Mouse (Mus musculus) layer of hippocampus, adult 8-10 months (tissue): Measurements from ENCODE around the gene B4galnt4. TPM values are rescaled to one million over a fixed set of nuclear protein-coding genes. Genes with fewer than 3 reads are reported as not detected.
A peak's percentile ranks its signal among the peaks of the same experiment; 100 is the strongest.

Experiments used
- DNase-seq, 2 experiments: peaks; one replicate each; pipeline ENCODE4 v3.0.0; 2022; ENCODE audit warnings: low spot score in 2 of 2
- total RNA-seq, 4 experiments: library from RNA; stranded (reverse); gene quantifications; 2 replicates each; pipeline ENCODE4 v1.2.4; 2022

Gene B4galnt4
- total RNA-seq, 4 experiments from 2014 or later = 72.5 to 87.3 (median 78.8) TPM

GRCm38 (mm10) chr7:141068351-141068750, 7.4 kb downstream of the B4galnt4 start:
- DNase-seq = no peak

- peak; percentile 70 to 80 for DNase-seq
Observed at GRCm38 (mm10) chr7:141070058-141070862, 9.4 kb downstream of the B4galnt4 start.

GRCm38 (mm10) chr7:141072017-141072745, 11.3 kb downstream of the B4galnt4 start:
- peak in 1 of 2 experiments; percentile 57 for DNase-seq

GRCm38 (mm10) chr7:141073782-141074181, 12.9 kb downstream of the B4galnt4 start:
- no peak for DNase-seq

DNA sequence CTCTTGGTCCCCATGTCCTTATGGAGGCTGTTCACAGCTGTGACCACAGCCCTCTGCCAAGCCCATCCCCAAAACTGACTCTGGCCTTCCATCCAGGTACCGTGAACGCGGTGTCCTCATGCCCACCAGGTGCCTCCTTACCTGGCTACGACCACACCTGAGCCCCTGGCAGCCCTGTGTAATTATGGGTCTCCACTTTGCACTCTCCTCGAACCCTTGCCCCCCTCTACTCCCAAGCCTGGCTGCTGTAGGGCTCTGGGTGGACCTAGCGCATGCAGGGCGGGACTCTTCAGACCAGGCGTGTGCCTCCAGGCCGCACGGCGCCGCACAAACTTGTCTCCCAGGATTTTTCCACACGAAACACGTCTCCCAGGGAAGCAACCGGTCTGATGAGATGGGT, 16.9 kb downstream of the B4galnt4 start, which contains the start of gene Pkp3:
TSS of gene Pkp3 (plus strand) at position 378 of the 400 bp plus-strand sequence.
- DNase-seq = no peak

DNA sequence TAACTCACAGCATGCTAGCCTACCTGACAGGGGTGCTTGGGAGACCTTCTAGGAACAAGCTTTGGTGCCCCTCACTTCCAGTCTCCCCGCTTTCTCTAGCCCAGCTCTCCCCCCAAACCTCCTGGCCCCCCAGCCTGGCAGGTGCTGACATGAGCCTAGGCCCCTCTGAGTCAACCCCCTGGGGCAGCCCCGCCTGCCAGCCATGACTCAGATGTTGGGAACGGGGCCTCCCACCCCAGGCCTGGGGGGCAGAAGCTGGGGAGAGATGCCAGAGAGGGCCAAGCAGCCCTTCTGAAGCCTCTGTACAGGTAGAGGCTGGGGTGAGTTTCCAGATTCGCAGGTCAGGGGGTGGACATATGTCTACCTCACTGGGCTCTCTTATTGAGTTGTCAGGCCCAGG, 18.0 kb downstream of the B4galnt4 start:
- DNase-seq = no peak

DNA sequence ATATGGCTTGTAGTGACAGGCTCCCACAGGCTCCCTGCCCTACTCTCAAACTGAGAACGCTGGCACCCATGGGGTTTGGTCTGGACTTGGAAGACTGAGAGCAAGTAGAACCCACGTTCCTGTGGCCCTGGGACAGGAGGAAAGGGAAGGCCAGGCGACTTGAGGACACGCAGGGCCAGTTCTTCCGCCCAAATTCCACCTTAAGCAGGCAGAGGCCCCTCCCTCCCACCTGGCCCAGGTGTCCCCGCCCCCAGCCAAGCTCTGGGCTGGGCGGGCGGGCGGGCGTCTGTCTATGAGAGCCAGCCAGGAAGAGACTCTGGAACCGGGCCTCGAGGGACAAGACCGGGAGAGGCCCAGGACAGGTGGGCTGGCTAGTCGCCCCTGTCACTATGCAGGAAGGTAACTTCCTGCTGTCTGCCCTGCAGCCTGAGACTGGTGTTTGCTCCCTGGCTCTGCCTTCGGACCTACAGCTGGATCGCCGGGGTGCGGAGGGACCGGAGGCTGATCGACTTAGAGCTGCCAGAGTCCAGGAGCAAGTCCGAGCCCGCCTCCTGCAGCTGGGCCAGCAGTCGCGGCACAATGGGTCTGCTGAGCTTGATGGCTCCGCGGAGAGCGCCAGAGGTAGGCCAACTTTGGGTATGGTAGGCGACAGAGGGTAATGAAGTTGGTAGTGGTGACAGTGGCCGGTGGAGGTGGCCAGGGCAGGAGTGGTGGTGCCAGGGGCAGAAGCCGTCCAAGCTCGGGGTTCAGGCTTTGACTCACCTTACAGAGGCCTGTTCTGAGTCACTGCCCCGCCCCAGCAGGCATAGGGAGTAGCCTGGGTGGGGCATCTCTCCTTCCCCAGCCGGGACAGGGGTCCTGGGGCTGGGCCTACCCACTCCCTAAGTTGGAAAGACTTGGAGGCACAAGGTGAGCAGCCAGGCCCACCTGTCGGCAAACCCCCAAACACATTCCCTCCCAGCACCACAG, 18.9 kb downstream of the B4galnt4 start:
- DNase-seq = no peak

DNA sequence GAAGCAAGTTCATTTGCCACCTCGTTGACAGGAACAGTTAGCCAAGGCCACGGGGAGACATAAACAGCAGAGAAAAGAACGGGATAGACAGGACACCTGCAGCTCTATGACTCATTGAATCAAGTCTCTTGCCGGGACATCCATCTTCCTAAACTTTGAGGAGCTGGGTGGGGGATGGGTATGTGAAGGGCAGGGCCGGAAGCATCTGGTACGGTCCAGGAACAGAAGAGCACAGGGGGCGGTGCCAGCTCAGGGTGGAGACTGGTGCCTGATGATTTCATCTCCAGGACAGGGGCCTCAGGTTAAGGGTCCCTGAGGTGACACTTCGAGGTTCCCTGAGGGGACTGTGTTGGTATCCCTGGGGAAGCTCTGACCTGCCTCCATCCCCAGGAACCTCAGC, 27.0 kb downstream of the B4galnt4 start:
- DNase-seq = no peak

DNA sequence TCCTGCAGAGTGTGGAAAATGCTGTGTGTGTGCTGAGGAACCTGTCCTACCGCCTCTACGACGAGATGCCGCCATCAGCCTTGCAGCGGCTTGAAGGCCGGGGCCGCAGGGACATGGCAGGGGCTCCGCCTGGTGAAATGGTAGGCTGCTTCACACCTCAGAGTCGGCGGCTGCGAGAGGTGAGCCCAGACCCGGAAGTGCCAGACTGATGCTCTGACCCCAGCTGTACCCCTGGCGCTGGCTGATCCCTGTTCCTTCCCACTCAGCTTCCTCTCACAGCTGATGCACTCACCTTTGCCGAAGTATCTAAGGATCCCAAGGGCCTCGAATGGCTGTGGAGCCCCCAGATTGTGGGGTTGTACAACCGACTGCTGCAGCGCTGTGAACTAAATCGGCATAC, 27.6 kb downstream of the B4galnt4 start:
- DNase-seq = no peak

DNA sequence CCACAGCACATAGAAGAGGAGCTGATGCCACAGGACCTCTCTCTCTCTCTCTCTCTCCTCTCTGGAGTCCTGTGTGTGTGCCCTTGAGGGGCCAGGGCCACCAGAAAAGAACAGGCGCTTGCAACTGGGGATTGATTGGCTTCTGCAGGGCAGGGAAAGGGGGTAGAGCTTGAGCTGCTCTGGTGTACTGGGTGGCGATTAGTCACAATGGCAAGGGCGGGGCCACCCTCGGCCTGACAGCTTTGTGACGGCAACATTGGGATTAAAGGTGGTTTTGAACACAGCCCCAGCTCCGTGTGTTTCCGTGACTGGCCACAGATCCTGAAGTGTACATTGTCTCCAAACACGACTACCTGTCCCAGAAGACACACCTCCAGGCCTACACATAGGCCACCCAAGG, 29.3 kb downstream of the B4galnt4 start:
- no peak for DNase-seq

DNA sequence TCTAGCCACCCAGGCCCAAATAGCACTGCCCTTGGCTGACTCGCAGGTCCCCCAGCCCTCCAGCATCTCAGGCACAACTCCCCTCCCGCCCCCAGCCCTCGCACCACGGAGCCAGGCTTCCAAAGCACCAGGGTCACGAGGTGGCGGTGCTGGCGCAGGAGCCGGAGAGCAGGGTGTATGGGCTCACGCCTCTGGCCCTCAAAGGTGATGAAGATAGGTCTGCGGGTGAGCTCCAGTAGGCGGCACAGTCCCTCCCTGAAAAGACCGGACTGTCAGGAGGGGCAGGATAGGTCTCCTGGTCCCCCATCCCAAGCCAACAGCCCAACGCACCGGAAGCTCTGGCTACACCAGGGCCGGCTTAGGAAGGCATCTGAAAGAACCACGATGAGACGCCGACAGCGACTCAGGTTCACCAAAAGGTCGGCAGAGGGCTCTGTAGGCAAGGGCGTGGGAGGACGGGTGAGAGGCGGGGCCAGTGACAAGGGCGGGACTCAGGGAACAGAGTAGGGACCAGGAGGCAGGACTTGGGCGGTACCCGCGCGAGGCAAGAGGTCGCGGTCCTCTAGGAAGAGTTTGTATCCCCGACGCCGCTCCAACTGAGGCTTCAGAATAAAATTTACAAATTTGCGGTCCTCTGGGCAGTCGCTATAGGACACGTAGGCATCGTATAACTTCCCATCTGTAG, 31.3 kb downstream of the B4galnt4 start:
- peak; percentile 32 to 48 for DNase-seq

DNA sequence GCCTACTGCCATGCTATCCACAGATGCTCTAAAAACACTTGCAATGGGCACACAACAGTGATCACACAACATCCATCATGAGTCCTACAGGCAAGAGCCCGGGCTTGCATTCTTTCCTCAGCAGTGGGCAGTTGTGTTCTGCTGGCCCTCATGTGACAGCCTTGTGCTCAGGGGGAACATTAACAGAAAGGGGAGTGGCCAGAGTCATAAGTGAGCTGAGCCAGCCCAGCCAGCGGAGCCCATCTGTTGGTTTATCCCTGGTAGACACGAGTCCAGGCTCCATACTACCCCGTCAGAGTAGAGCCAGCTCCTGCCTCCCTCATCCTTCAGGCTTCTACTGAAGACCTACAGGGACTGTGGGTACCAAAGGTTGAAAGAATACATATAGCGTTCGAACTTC, 33.0 kb downstream of the B4galnt4 start:
- no peak for DNase-seq

GRCm38 (mm10) chr7:141094487-141095205, 33.7 kb downstream of the B4galnt4 start:
- DNase-seq = no peak

DNA sequence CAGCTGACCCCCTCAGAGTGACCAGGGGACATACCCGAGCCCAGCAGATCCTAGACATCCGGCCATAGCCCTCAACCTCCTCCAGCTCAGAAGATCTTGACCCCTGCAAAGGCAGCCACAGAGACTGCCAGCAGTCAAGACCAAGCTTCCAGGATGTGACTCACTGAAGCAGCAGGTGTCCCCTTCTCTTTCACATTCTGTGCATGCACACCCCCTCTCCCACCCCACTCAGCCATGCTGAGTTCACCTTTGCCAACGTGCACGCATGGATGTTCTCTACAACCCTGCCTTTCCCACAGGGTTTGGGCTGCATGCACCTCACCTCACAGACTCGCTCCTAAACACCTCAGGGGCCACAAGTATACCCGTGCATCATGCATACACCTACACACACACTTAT, 35.1 kb downstream of the B4galnt4 start:
- DNase-seq = no peak

- no peak for DNase-seq
Observed at GRCm38 (mm10) chr7:141096649-141097056, 35.7 kb downstream of the B4galnt4 start.

GRCm38 (mm10) chr7:141097177-141097576, 36.3 kb downstream of the B4galnt4 start:
- DNase-seq = no peak

DNA sequence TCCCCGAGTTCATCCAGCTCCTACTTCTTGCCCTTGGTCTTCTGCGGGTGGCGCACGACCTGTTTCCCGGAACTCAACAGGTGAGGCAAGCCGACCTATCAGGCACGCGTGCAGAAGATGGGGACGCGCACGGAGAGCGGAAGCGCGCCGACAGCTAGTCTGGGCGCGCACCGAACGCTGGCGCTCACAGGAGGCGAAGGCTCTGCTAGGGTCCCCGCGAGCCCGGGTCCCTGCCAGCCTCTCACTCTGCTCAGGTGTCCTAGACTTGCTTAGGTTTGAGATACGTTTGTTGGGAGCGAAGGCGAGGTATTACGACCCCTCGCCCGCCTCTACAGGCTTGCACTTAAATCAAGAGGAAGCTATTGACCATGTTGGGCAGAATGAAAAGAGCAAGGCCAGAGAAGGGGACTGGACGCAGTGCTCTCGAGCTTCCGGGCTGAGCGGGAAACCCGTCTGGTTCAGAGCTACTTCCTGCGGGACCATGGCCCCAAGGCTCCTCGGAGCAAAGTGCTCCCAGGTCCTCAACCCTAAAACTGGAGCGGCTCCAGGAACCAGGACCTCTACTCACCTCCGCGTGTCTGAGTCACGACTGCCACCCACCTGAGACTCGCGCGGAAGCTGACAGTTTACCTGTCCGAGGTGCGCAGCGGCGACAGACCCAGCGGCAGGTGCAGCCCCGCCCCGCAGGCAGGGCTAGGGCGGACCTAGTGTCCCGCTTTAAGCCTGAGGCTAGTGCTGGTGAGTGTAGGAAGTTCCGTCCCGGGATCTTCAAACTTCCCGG, 39.2 kb downstream of the B4galnt4 start, which contains the start of gene Sigirr:
TSS of gene Sigirr (minus strand) at position 662 of the 781 bp plus-strand sequence.
- DNase-seq = no peak

DNA sequence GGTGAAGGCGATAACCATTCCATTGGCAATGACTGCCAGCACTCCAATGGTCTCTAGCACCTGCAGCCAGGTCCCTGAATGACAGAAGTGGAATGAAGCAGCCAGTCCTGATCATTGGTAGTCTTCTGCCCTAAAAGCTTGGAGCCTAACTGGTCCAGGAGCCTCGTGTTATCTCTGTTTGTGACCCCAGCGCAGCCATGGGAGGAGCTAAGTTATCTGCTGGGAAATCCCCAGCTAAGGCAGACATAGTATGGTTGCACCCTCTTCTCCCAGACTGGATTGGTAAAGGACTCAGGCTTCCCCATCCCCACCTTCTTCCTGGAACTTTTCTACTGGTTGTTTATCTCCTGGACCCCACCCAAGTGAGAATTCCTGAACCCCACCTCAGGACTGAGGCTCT, 42.3 kb downstream of the B4galnt4 start:
- no peak for DNase-seq

DNA sequence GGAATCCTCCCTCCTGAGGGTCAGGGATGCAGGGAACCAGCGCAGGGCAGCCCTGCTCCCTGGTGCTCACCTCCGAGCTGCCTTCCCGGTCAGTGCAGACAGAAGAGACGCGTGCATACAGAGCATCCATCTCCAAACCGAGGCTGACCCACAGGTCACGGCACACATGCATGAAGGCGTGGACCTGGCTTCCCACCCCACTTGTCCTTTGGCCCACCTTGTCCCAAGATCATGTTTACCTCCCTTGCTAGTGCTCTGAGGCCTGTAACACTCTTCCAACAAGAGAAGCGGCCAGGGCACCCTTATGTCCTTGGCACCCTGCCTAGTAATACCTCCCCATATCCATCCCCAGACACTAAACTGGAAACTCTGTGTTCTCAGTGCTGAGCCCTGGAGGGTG, 55.0 kb downstream of the B4galnt4 start:
- no peak for DNase-seq
